Mouse (Mus musculus): Measurements from ENCODE around the gene 6030468B19Rik.

DNA sequence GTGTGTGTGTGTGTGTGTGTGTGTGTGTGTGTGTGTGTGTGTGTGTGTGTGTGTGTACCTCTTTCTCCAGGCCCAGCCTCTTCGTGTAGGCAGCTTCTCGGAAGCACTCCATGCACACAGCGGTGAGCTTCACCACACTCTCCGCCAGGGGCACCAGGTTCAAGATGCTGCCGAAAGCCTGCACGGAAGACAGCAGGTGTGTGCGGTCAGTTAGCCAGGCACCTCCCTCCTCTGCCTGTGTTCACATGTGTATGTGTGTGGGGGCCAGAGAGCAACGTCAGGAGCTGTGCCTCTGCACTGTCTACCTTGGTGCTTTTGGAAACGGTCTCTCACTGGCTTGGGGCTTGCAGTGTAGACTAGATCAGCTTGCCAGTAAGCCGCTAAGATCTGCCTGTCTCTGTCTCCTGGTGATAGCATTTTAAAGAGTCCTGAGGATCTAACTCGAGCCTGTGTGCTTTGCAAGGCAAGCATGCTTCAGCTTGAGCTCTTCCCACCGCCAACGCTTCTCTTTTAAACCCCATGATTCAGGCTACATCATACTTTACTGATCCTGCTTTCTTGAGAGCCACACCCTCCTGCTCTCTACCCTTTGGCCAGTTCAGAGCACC lies 19.0 kb downstream of the 6030468B19Rik start:
- TF ChIP-seq MAFK (IDR thresholded peaks at IDR 0.05; ENCODE audit: insufficient read depth, low read depth, low read length) = no peak
- no peak for TF ChIP-seq CHD2 (IDR thresholded peaks at IDR 0.05; ENCODE audit: low read depth, low read length)
- TF ChIP-seq HCFC1 (IDR thresholded peaks at IDR 0.05; ENCODE audit: borderline replicate concordance, insufficient read depth, low read length) = no peak
